Mouse (Mus musculus): ENCODE data around the gene Acsl1. TPM values are rescaled to one million over a fixed set of nuclear protein-coding genes. Genes with fewer than 3 reads are reported as not detected.

Gene Acsl1
- polyA plus RNA-seq, 1 experiment: 31.2 TPM

DNA sequence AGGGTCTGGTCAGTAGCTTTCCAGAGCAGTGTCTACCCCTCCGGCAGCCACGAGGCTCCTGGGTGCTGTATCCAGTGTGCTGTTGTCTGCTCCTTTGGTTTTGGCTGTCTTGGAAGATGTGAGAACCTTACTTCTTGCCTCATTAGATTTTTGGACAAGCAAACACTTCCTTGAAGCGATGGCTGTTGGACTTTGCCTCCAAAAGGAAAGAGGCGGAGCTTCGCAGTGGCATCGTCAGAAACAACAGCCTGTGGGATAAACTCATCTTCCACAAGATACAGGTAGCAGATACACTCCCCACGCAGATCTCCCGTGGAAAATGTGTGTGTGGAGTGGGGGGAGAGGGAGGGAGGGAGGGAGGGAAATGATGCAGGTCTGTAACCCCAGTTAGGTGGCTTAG lies 55.3 kb downstream of the Acsl1 start:
- no peak for TF ChIP-seq CTCF (IDR thresholded peaks at IDR 0.05; ENCODE audit: borderline replicate concordance, control insufficient read depth, extremely low read depth, insufficient read depth, low read length, poor library complexity)
- Histone ChIP-seq H3K4me1 (replicated peaks; ENCODE audit: control insufficient read depth, insufficient read depth, low read length) (no peaks in the 10 kb centered on the region), H3K36me3 (ENCODE audit: control insufficient read depth, insufficient read depth, low read length) (no peaks in the 10 kb centered on the region), H3K4me3 (ENCODE audit: control insufficient read depth, insufficient read depth, low read length) (no peak overlapping the region), H3K27me3 (ENCODE audit: control insufficient read depth, insufficient read depth, low read length) (no peaks in the 10 kb centered on the region), H3K27ac (ENCODE audit: control insufficient read depth, insufficient read depth, low read length) (no peak overlapping the region)
- WGBS: 94% methylated on average over 8 of the region's 8 CpGs
- no peak for DNase-seq

GRCm38 (mm10) chr8:46526821-46527220 lies 56.0 kb downstream of the Acsl1 start:
- DNase-seq: no peak
- Histone ChIP-seq H3K4me1 (replicated peaks; ENCODE audit: control insufficient read depth, insufficient read depth, low read length) (no peaks in the 10 kb centered on the region), H3K27ac (ENCODE audit: control insufficient read depth, insufficient read depth, low read length) (no peak overlapping the region), H3K4me3 (ENCODE audit: control insufficient read depth, insufficient read depth, low read length) (no peak overlapping the region), H3K36me3 (ENCODE audit: control insufficient read depth, insufficient read depth, low read length) (no peaks in the 10 kb centered on the region), H3K27me3 (ENCODE audit: control insufficient read depth, insufficient read depth, low read length) (no peaks in the 10 kb centered on the region)
- WGBS: 89% methylated on average over 10 of the region's 10 CpGs
- TF ChIP-seq POLR2A (IDR thresholded peaks at IDR 0.05; ENCODE audit: control insufficient read depth, extremely low read depth, insufficient read depth, low read length, poor library complexity): no peak
- no peak for TF ChIP-seq CTCF (IDR thresholded peaks at IDR 0.05; ENCODE audit: borderline replicate concordance, control insufficient read depth, extremely low read depth, insufficient read depth, low read length, poor library complexity)

GRCm38 (mm10) chr8:46529508-46529907 lies 58.7 kb downstream of the Acsl1 start:
- no peak for DNase-seq
- Histone ChIP-seq H3K4me3 (ENCODE audit: control insufficient read depth, insufficient read depth, low read length) (no peak overlapping the region), H3K4me1 (replicated peaks; ENCODE audit: control insufficient read depth, insufficient read depth, low read length) (no peaks in the 10 kb centered on the region), H3K27me3 (ENCODE audit: control insufficient read depth, insufficient read depth, low read length) (no peaks in the 10 kb centered on the region), H3K36me3 (ENCODE audit: control insufficient read depth, insufficient read depth, low read length) (no peaks in the 10 kb centered on the region), H3K27ac (ENCODE audit: control insufficient read depth, insufficient read depth, low read length) (no peak overlapping the region)
- TF ChIP-seq POLR2A (IDR thresholded peaks at IDR 0.05; ENCODE audit: control insufficient read depth, extremely low read depth, insufficient read depth, low read length, poor library complexity) (no peak), CTCF (IDR thresholded peaks at IDR 0.05; ENCODE audit: borderline replicate concordance, control insufficient read depth, extremely low read depth, insufficient read depth, low read length, poor library complexity) (no peak)
- 94% methylated on average over 4 of the region's 4 CpGs for WGBS

DNA sequence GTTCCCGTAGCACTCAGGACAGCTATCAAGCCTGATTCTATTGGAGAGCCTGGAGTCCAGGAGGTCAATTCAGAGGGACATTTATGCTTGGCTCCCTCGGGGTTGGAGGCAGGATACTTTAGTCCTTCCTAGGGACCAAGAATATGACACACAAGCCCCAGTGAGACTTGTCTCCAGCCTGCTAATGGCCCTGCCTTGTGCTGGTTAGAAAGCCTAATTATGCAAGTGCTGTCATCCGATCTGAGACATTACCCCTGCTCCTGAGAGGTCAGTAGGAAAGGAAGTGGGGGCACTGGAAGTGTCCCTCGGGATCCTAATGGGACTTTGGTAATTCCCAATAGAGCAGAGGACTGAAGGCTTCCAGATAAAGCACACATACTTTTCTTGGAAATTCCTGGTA lies 59.7 kb downstream of the Acsl1 start:
- no peaks in the 10 kb centered on the region for H3K4me1 ChIP-seq (replicated peaks; ENCODE audit: control insufficient read depth, insufficient read depth, low read length)
- DNase-seq: no peak
- H3K27me3 ChIP-seq (ENCODE audit: control insufficient read depth, insufficient read depth, low read length): no peaks in the 10 kb centered on the region
- TF ChIP-seq POLR2A (IDR thresholded peaks at IDR 0.05; ENCODE audit: control insufficient read depth, extremely low read depth, insufficient read depth, low read length, poor library complexity) (no peak), CTCF (IDR thresholded peaks at IDR 0.05; ENCODE audit: borderline replicate concordance, control insufficient read depth, extremely low read depth, insufficient read depth, low read length, poor library complexity) (no peak)
- H3K27ac ChIP-seq (ENCODE audit: control insufficient read depth, insufficient read depth, low read length): no peak overlapping the region
- 84% methylated on average over 4 of the region's 4 CpGs for WGBS
- no peak overlapping the region for H3K4me3 ChIP-seq (ENCODE audit: control insufficient read depth, insufficient read depth, low read length)
- H3K36me3 ChIP-seq (ENCODE audit: control insufficient read depth, insufficient read depth, low read length): no peaks in the 10 kb centered on the region

DNA sequence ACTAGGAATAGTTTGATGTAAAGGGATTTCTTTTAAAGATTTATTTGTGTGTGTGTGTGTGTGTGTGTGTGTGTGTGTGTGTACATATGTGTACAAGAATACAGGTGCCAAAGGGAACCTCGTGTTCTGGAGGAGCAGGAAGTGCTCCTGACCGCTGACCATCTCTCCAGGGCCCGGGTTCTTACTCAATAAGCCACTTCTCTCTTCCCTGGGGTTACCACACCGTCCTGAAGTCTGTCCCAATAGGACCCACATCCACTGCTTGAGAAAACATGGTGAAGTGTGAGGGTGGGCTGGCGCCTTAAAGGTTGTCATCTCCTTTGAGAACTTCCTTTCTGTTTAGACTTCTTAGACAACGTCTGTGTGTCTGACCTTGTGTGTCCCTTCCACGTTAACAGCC lies 63.1 kb downstream of the Acsl1 start:
- no peaks in the 10 kb centered on the region for H3K36me3 ChIP-seq (ENCODE audit: control insufficient read depth, insufficient read depth, low read length)

DNA sequence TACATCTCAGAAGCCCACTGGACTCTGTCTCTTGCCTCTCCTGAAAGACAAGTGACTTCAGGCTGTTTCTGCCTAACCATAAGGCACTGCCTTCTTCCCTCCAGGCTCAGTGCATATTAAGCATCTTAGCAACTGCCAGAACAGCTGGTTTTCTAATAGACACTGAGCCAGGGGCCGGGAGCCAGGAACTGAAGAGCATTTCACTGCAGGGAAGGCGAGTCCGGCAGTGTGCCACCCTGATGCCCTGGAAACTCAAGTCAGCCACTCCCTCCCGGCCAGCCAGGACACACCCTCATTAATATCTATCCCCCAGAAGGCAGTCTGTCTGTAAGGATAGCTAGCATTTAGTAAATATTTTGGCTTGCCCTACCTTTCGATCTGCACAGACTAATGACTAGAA lies 68.9 kb downstream of the Acsl1 start:
- DNase-seq: no peak
- no peaks in the 10 kb centered on the region for H3K36me3 ChIP-seq (ENCODE audit: control insufficient read depth, insufficient read depth, low read length)
- no peaks in the 10 kb centered on the region; the same call in 1 of the 2 replicates for H3K27me3 ChIP-seq (ENCODE audit: control insufficient read depth, insufficient read depth, low read length)
- H3K4me1 ChIP-seq (replicated peaks; ENCODE audit: control insufficient read depth, insufficient read depth, low read length): no peaks in the 10 kb centered on the region
- no peak overlapping the region for H3K27ac ChIP-seq (ENCODE audit: control insufficient read depth, insufficient read depth, low read length)
- 90% methylated on average over 5 of the region's 5 CpGs for WGBS
- H3K4me3 ChIP-seq (ENCODE audit: control insufficient read depth, insufficient read depth, low read length): no peak overlapping the region
- no peak for TF ChIP-seq CTCF (IDR thresholded peaks at IDR 0.05; ENCODE audit: borderline replicate concordance, control insufficient read depth, extremely low read depth, insufficient read depth, low read length, poor library complexity)
- TF ChIP-seq POLR2A (IDR thresholded peaks at IDR 0.05; ENCODE audit: control insufficient read depth, extremely low read depth, insufficient read depth, low read length, poor library complexity): no peak

More for the DNA sequence above, 63.1 kb downstream of the Acsl1 start:
- DNase-seq: no peak
- no peak overlapping the region for H3K27ac ChIP-seq (ENCODE audit: control insufficient read depth, insufficient read depth, low read length)
- no peak overlapping the region for H3K4me3 ChIP-seq (ENCODE audit: control insufficient read depth, insufficient read depth, low read length)
- no peak for TF ChIP-seq CTCF (IDR thresholded peaks at IDR 0.05; ENCODE audit: borderline replicate concordance, control insufficient read depth, extremely low read depth, insufficient read depth, low read length, poor library complexity)
- no peak for TF ChIP-seq POLR2A (IDR thresholded peaks at IDR 0.05; ENCODE audit: control insufficient read depth, extremely low read depth, insufficient read depth, low read length, poor library complexity)
- no peaks in the 10 kb centered on the region for H3K4me1 ChIP-seq (replicated peaks; ENCODE audit: control insufficient read depth, insufficient read depth, low read length)
- H3K27me3 ChIP-seq (ENCODE audit: control insufficient read depth, insufficient read depth, low read length): no peaks in the 10 kb centered on the region
- 95% methylated on average over 7 of the region's 7 CpGs for WGBS

DNA sequence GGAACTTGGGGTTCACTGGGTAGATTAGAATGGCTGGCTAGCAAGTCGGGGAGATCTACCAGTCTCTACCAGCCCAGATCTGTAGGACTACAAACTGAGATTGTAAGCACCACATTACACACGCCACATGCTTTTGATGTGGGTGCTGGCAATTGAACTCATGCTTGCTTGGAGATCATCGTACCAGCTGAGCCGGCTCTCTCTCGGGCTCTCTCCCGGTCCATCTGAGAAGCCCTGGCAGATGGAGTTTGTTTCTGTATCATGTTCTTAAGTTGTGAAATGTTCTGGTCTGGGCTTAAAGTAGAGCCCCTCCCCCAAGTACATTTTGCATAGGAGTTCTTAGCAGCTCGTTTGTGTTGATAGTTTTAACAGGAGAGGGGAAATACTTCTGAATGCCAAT lies 72.4 kb downstream of the Acsl1 start:
- Histone ChIP-seq H3K27ac (ENCODE audit: control insufficient read depth, insufficient read depth, low read length) (no peak overlapping the region), H3K36me3 (ENCODE audit: control insufficient read depth, insufficient read depth, low read length) (no peaks in the 10 kb centered on the region), H3K4me3 (ENCODE audit: control insufficient read depth, insufficient read depth, low read length) (no peak overlapping the region), H3K4me1 (replicated peaks; ENCODE audit: control insufficient read depth, insufficient read depth, low read length) (no peaks in the 10 kb centered on the region), H3K27me3 (ENCODE audit: control insufficient read depth, insufficient read depth, low read length) (no peaks in the 10 kb centered on the region; the same call in 1 of the 2 replicates)
- WGBS: 7% methylated on average over 7 of the region's 7 CpGs
- peak; percentile 35 for DNase-seq
- TF ChIP-seq POLR2A (IDR thresholded peaks at IDR 0.05; ENCODE audit: control insufficient read depth, extremely low read depth, insufficient read depth, low read length, poor library complexity) (no peak), CTCF (IDR thresholded peaks at IDR 0.05; ENCODE audit: borderline replicate concordance, control insufficient read depth, extremely low read depth, insufficient read depth, low read length, poor library complexity) (no peak)
